Mouse (Mus musculus) heart, adult 2 months (tissue): ENCODE data around the gene Cdcp1.

Experiments
- CTCF ChIP-seq: fragments of 200-600 bp; IDR thresholded peaks from 2 replicates; pipeline ENCODE4 v1.8.1; 2022; ENCODE audit warnings: antibody characterized with exemption, mild to moderate bottlenecking, moderate library complexity
- EP300 ChIP-seq: fragments of 200-500 bp; IDR thresholded peaks from 2 replicates; pipeline ENCODE4 v1.6.1; 2011; ENCODE audit warnings: low read depth, low read length, control low read depth; ENCODE audit not compliant: insufficient read depth
- POLR2A ChIP-seq: fragments of 200-500 bp; IDR thresholded peaks from 2 replicates; pipeline ENCODE4 v1.6.1; 2011; ENCODE audit warnings: mild to moderate bottlenecking, low read depth, low read length, control low read depth; ENCODE audit not compliant: insufficient read depth

- TF ChIP-seq CTCF, result no peak
- TF ChIP-seq EP300, result no peak
- TF ChIP-seq POLR2A, result no peak
These were observed 32.6 kb downstream of the Cdcp1 start for GRCm38 (mm10) chr9:123183226-123183625.
